Mouse (Mus musculus) embryonic fibroblast, embryonic 13.5 days (primary cell): Measurements from ENCODE around the gene Ndrg4.

Experiments
- CTCF ChIP-seq: IDR thresholded peaks from 2 replicates; pipeline ENCODE4 v1.5.1; 2011; ENCODE audit warnings: mild to moderate bottlenecking, control low read depth, low read length, moderate library complexity, borderline replicate concordance; ENCODE audit not compliant: insufficient read depth
- POLR2A ChIP-seq: IDR thresholded peaks from 2 replicates; pipeline ENCODE4 v1.6.1; 2011; ENCODE audit warnings: low read depth, mild to moderate bottlenecking, control low read depth, low read length, moderate library complexity

DNA sequence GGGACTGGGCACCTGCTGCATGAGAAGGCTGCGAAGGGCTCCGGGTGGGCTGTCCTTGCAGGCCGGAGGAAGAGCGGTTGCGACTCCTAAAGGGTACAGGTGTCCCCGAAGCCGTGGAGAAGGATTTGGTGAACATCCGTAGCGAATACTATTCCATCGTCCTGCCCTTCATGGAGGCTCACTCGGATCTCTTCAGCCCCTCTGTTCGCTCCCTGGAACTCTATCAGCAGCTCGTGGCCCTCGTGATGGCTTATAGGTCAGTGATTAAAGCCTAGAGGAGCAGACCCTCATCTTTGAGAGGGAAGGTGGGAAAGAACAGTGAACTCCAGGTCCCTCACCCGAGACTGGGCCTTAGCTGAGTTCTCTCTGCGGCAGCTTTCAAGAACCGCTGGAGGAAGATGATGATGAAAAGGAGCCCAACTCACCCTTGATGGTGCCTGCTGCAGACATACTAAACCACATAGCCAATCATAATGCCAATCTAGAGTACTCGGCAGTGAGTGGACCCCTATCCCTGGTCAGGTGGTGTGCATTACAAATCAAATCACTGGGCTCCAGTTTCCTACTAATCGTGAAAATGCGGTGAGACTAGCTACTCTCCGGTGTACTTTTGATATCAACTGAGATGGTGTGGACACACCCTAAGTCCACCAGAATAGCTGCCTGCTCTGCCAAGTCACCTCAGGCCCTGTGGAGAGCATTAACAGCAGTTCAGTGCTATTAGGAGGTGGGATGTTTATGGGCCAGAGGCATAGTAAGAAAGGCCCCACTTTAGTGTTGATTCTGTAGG, 40.0 kb downstream of the Ndrg4 start:
- TF ChIP-seq CTCF (no peak), POLR2A (no peak)
